Mouse (Mus musculus): ENCODE data around the gene Mettl24. TPM values are rescaled to one million over a fixed set of nuclear protein-coding genes. Genes with fewer than 3 reads are reported as not detected.

Mettl24 gene
- polyA plus RNA-seq, 1 experiment from 2014 or later, result 2.1 TPM

DNA sequence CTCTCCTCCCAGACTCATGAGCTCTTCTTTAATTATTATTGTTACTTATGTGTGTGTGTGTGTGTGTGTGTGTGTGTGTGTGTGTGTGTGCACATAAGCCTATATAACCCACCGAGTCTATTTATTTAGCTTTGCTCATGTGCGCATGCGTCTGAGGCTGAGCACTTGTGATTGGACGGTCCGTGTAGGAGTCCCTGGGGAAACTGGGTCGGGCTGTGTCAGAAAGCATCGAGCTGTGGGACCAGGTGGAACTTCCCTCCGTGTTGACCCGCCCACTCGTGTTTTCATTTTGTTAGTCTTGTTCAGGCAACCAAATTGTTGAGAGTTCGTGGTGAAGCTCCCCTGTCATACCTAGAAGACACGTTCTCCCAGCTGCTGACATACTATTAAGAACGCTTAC lies 35.3 kb downstream of the Mettl24 start:
- WGBS, result 89% methylated on average over 13 of the region's 13 CpGs
- no peak overlapping the region for H3K9ac ChIP-seq (ENCODE audit: low read length)
- H3K27ac ChIP-seq (ENCODE audit: low read length), result no peak overlapping the region
- H3K36me3 ChIP-seq (ENCODE audit: control insufficient read depth, insufficient read depth, low read length), result no peaks in the 10 kb centered on the region
- H3K4me3 ChIP-seq (replicated peaks; ENCODE audit: low read length), result no peak overlapping the region
- H3K4me2 ChIP-seq (ENCODE audit: low read depth, low read length), result no peak overlapping the region
- no peaks in the 10 kb centered on the region for H3K27me3 ChIP-seq (ENCODE audit: control insufficient read depth, insufficient read depth, low read length)
- ATAC-seq (ENCODE audit: insufficient read depth, low FRiP score), result no peak
- no peaks in the 10 kb centered on the region for H3K9me3 ChIP-seq (replicated peaks; ENCODE audit: control insufficient read depth, low read length)
- H3K4me1 ChIP-seq (ENCODE audit: control insufficient read depth, insufficient read depth, low read length), result peaks cover 10% of the 10 kb centered on the region

GRCm38 (mm10) chr10:40719062-40719461 lies 36.0 kb downstream of the Mettl24 start:
- Histone ChIP-seq H3K36me3 (ENCODE audit: control insufficient read depth, insufficient read depth, low read length) (no peaks in the 10 kb centered on the region), H3K27ac (ENCODE audit: low read length) (no peak overlapping the region), H3K9ac (ENCODE audit: low read length) (no peak overlapping the region), H3K4me1 (ENCODE audit: control insufficient read depth, insufficient read depth, low read length) (peaks cover 6% of the 10 kb centered on the region; the same call in 1 of the 2 replicates), H3K4me2 (ENCODE audit: low read depth, low read length) (no peak overlapping the region), H3K4me3 (replicated peaks; ENCODE audit: low read length) (no peak overlapping the region), H3K9me3 (replicated peaks; ENCODE audit: control insufficient read depth, low read length) (no peaks in the 10 kb centered on the region), H3K27me3 (ENCODE audit: control insufficient read depth, insufficient read depth, low read length) (no peaks in the 10 kb centered on the region)
- peak; percentile 38; the same call in 1 of the 2 replicates for ATAC-seq (ENCODE audit: insufficient read depth, low FRiP score)
- WGBS, result 33% methylated on average over 6 of the region's 6 CpGs

DNA sequence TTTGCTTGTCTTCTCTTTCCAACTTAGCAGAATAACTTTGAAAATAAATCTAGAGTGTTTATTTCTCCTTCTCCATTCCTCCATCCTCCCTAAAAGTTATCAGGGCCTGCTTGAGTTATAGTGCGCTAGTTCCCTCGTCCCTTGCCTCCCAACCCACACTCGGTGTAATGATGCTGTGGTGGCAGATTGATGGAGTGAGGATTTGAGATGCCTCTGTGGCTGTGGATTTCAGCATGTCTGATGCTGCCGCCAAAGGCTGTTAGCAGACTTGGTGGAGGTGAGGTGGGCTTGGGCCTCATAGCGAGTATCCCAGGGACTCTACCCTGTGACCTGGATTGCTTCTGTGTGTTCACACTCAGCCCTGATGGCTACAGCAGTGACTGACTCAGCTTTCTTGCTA lies 37.8 kb downstream of the Mettl24 start:
- ATAC-seq (ENCODE audit: insufficient read depth, low FRiP score), result no peak
- peaks cover 9% of the 10 kb centered on the region for H3K4me1 ChIP-seq (ENCODE audit: control insufficient read depth, insufficient read depth, low read length)
- WGBS, result 59% methylated on average over 5 of the region's 5 CpGs
- no peak overlapping the region for H3K9ac ChIP-seq (ENCODE audit: low read length)
- no peaks in the 10 kb centered on the region for H3K36me3 ChIP-seq (ENCODE audit: control insufficient read depth, insufficient read depth, low read length)
- H3K27ac ChIP-seq (ENCODE audit: low read length), result no peak overlapping the region
- no peak overlapping the region for H3K4me2 ChIP-seq (ENCODE audit: low read depth, low read length)
- no peaks in the 10 kb centered on the region for H3K9me3 ChIP-seq (replicated peaks; ENCODE audit: control insufficient read depth, low read length)
- no peak overlapping the region for H3K4me3 ChIP-seq (replicated peaks; ENCODE audit: low read length)
- H3K27me3 ChIP-seq (ENCODE audit: control insufficient read depth, insufficient read depth, low read length), result no peaks in the 10 kb centered on the region

DNA sequence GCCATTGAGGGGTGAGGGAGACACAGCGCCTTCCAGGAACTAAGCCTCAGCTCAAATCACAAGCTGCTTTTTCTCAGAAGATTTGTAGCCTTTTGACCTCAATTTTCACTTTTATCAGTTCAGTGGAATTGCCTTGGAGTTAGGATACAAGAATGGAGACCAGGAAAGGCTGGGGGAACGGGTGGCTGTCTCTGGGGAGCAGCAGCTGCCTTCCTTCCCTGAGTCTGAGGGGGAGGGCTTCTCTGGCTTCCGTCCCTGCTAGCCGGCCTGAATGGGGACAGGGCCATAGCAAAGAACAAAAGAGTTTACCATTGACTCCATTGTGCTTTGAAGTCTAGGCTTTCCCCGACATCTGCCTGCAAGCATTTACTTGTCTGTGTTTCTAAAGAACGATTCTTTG lies 41.3 kb downstream of the Mettl24 start:
- 45% methylated on average over 6 of the region's 6 CpGs for WGBS
- H3K27ac ChIP-seq (ENCODE audit: low read length), result no peak overlapping the region
- H3K9me3 ChIP-seq (replicated peaks; ENCODE audit: control insufficient read depth, low read length), result no peaks in the 10 kb centered on the region
- no peak for ATAC-seq (ENCODE audit: insufficient read depth, low FRiP score)
- no peak overlapping the region for H3K9ac ChIP-seq (ENCODE audit: low read length)
- no peaks in the 10 kb centered on the region for H3K27me3 ChIP-seq (ENCODE audit: control insufficient read depth, insufficient read depth, low read length)
- no peaks in the 10 kb centered on the region for H3K36me3 ChIP-seq (ENCODE audit: control insufficient read depth, insufficient read depth, low read length)
- H3K4me2 ChIP-seq (ENCODE audit: low read depth, low read length), result no peak overlapping the region
- H3K4me3 ChIP-seq (replicated peaks; ENCODE audit: low read length), result no peak overlapping the region
- H3K4me1 ChIP-seq (ENCODE audit: control insufficient read depth, insufficient read depth, low read length), result peaks cover 4% of the 10 kb centered on the region

- Histone ChIP-seq H3K27me3 (ENCODE audit: control insufficient read depth, insufficient read depth, low read length) (no peaks in the 10 kb centered on the region), H3K4me1 (ENCODE audit: control insufficient read depth, insufficient read depth, low read length) (peaks cover 4% of the 10 kb centered on the region), H3K4me3 (replicated peaks; ENCODE audit: low read length) (no peak overlapping the region), H3K9ac (ENCODE audit: low read length) (no peak overlapping the region), H3K4me2 (ENCODE audit: low read depth, low read length) (no peak overlapping the region), H3K9me3 (replicated peaks; ENCODE audit: control insufficient read depth, low read length) (no peaks in the 10 kb centered on the region), H3K36me3 (ENCODE audit: control insufficient read depth, insufficient read depth, low read length) (no peaks in the 10 kb centered on the region), H3K27ac (ENCODE audit: low read length) (no peak overlapping the region)
- no peak for ATAC-seq (ENCODE audit: insufficient read depth, low FRiP score)
- WGBS, result 44% methylated on average over 4 of the region's 4 CpGs
These were observed 42.0 kb downstream of the Mettl24 start for GRCm38 (mm10) chr10:40725066-40725465.

- ATAC-seq (ENCODE audit: insufficient read depth, low FRiP score), result no peak
- Histone ChIP-seq H3K4me2 (ENCODE audit: low read depth, low read length) (no peak overlapping the region), H3K27me3 (ENCODE audit: control insufficient read depth, insufficient read depth, low read length) (no peaks in the 10 kb centered on the region), H3K36me3 (ENCODE audit: control insufficient read depth, insufficient read depth, low read length) (no peaks in the 10 kb centered on the region), H3K9ac (ENCODE audit: low read length) (no peak overlapping the region), H3K4me1 (ENCODE audit: control insufficient read depth, insufficient read depth, low read length) (peaks cover 4% of the 10 kb centered on the region), H3K9me3 (replicated peaks; ENCODE audit: control insufficient read depth, low read length) (no peaks in the 10 kb centered on the region), H3K4me3 (replicated peaks; ENCODE audit: low read length) (no peak overlapping the region), H3K27ac (ENCODE audit: low read length) (no peak overlapping the region)
- WGBS, result 76% methylated on average over 4 of the region's 4 CpGs
These were observed 42.4 kb downstream of the Mettl24 start for GRCm38 (mm10) chr10:40725471-40725870.

DNA sequence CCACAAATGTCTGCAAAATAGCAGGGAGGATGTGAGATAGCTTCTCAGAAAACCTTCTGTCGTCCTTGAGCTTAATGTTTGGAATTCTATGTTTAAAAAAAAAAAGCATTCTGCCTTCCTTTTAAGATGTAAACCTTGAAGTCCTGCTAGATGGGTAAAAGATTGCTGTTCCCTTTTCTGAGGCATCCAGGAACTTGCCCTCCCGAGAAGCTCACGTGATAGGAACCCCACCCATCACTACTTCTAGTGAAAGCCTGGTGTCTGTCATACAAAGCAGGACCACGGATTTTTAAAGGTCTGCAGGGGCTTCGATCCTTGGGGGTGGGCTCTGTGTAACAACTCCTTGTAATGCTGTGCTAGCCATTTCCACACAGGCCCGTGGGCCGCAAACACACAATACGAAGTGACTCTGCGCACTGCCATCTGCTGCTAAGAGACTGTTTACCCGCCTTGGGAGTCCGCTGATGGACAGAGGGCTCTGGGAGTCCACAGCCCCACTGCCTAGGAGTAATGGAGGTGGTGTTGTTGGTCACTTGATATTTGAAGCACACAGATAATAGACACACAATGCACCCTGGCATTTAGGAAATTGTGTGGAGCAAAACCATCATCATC lies 43.3 kb downstream of the Mettl24 start:
- Histone ChIP-seq H3K9me3 (replicated peaks; ENCODE audit: control insufficient read depth, low read length) (no peaks in the 10 kb centered on the region), H3K4me2 (ENCODE audit: low read depth, low read length) (no peak overlapping the region), H3K9ac (ENCODE audit: low read length) (no peak overlapping the region), H3K4me3 (replicated peaks; ENCODE audit: low read length) (no peak overlapping the region), H3K27ac (ENCODE audit: low read length) (no peak overlapping the region), H3K36me3 (ENCODE audit: control insufficient read depth, insufficient read depth, low read length) (no peaks in the 10 kb centered on the region), H3K27me3 (ENCODE audit: control insufficient read depth, insufficient read depth, low read length) (no peaks in the 10 kb centered on the region), H3K4me1 (ENCODE audit: control insufficient read depth, insufficient read depth, low read length) (peaks cover 4% of the 10 kb centered on the region)
- WGBS, result 46% methylated on average over 11 of the region's 11 CpGs
- ATAC-seq (ENCODE audit: insufficient read depth, low FRiP score), result no peak

GRCm38 (mm10) chr10:40726989-40727388 lies 43.9 kb downstream of the Mettl24 start:
- H3K36me3 ChIP-seq (ENCODE audit: control insufficient read depth, insufficient read depth, low read length), result no peaks in the 10 kb centered on the region
- 43% methylated on average over 5 of the region's 5 CpGs for WGBS
- H3K27me3 ChIP-seq (ENCODE audit: control insufficient read depth, insufficient read depth, low read length), result no peaks in the 10 kb centered on the region
- H3K9me3 ChIP-seq (replicated peaks; ENCODE audit: control insufficient read depth, low read length), result no peaks in the 10 kb centered on the region
- peaks cover 4% of the 10 kb centered on the region for H3K4me1 ChIP-seq (ENCODE audit: control insufficient read depth, insufficient read depth, low read length)
- ATAC-seq (ENCODE audit: insufficient read depth, low FRiP score), result no peak
- no peak overlapping the region for H3K27ac ChIP-seq (ENCODE audit: low read length)
- H3K4me3 ChIP-seq (replicated peaks; ENCODE audit: low read length), result no peak overlapping the region
- no peak overlapping the region for H3K9ac ChIP-seq (ENCODE audit: low read length)
- H3K4me2 ChIP-seq (ENCODE audit: low read depth, low read length), result no peak overlapping the region

- Histone ChIP-seq H3K9ac (ENCODE audit: low read length) (no peak overlapping the region), H3K4me1 (ENCODE audit: control insufficient read depth, insufficient read depth, low read length) (no peaks in the 10 kb centered on the region; the same call in 1 of the 2 replicates), H3K27me3 (ENCODE audit: control insufficient read depth, insufficient read depth, low read length) (no peaks in the 10 kb centered on the region), H3K9me3 (replicated peaks; ENCODE audit: control insufficient read depth, low read length) (no peaks in the 10 kb centered on the region), H3K4me2 (ENCODE audit: low read depth, low read length) (no peak overlapping the region), H3K4me3 (replicated peaks; ENCODE audit: low read length) (no peak overlapping the region), H3K36me3 (ENCODE audit: control insufficient read depth, insufficient read depth, low read length) (no peaks in the 10 kb centered on the region), H3K27ac (ENCODE audit: low read length) (no peak overlapping the region)
- no peak for ATAC-seq (ENCODE audit: insufficient read depth, low FRiP score)
- 83% methylated on average over 5 of the region's 5 CpGs for WGBS
These were observed 47.1 kb downstream of the Mettl24 start for GRCm38 (mm10) chr10:40730200-40730599.
